Mouse (Mus musculus): Measurements from ENCODE around the gene Olfr1378. TPM values are rescaled to one million over a fixed set of nuclear protein-coding genes. Genes with fewer than 3 reads are reported as not detected.

Gene Olfr1378
- not detected in 2 replicates for polyA plus RNA-seq (2015; fragmentation: Nextera tagmentation; extraction: Ambion mirVana)

- no peaks in the 10 kb centered on the region for H3K36me3 ChIP-seq
- WGBS = 81% methylated on average over 11 of the region's 11 CpGs
Observed at GRCm38 (mm10) chr11:50966230-50966629, at the start of gene Olfr1378. Gene Olfr1378, plus strand, starts transcription at chr11:50966530.

GRCm38 (mm10) chr11:50930469-50931014, 35.8 kb upstream of the Olfr1378 start:
- ATAC-seq = no peak
- Histone ChIP-seq H3K27me3 (no peaks in the 10 kb centered on the region), H3K9me3 (no peaks in the 10 kb centered on the region), H3K27ac (peak overlapping the region; percentile 79; the same call in 1 of the 2 replicates), H3K4me3 (replicated peaks) (peak overlapping the region; percentile 60), H3K4me1 (replicated peaks) (peaks cover 12% of the 10 kb centered on the region), H3K4me2 (replicated peaks) (peak overlapping the region; percentile 85), H3K36me3 (no peaks in the 10 kb centered on the region), H3K9ac (replicated peaks) (peak overlapping the region; percentile 74)
- 29% methylated on average over 14 of the region's 14 CpGs for WGBS

More at GRCm38 (mm10) chr11:50966230-50966629, at the start of gene Olfr1378:
- no peak for ATAC-seq
- no peak within 1 kb of the TSS for H3K9ac ChIP-seq (replicated peaks)
- H3K27ac ChIP-seq = no peak within 1 kb of the TSS
- H3K4me2 ChIP-seq (replicated peaks) = no peak within 1 kb of the TSS
- H3K27me3 ChIP-seq = no peaks in the 10 kb centered on the region
- no peaks in the 10 kb centered on the region for H3K9me3 ChIP-seq
- H3K4me1 ChIP-seq (replicated peaks) = 0 out of 2 replicates have a peak, but pooled peaks cover 9% of the 10 kb centered on the region
- no peak within 1 kb of the TSS for H3K4me3 ChIP-seq (replicated peaks)

GRCm38 (mm10) chr11:50931021-50931420, 35.3 kb upstream of the Olfr1378 start:
- Histone ChIP-seq H3K4me1 (replicated peaks) (peaks cover 12% of the 10 kb centered on the region), H3K9ac (replicated peaks) (peak overlapping the region; percentile 74), H3K4me3 (replicated peaks) (peak overlapping the region; percentile 60), H3K9me3 (no peaks in the 10 kb centered on the region), H3K36me3 (no peaks in the 10 kb centered on the region), H3K27me3 (no peaks in the 10 kb centered on the region), H3K27ac (peak overlapping the region; percentile 79), H3K4me2 (replicated peaks) (peak overlapping the region; percentile 85)
- peak; percentile 75 for ATAC-seq
- WGBS = 4% methylated on average over 16 of the region's 16 CpGs

GRCm38 (mm10) chr11:50931451-50931866, 34.9 kb upstream of the Olfr1378 start, which contains the start of gene Zfp354b:
Gene Zfp354b, minus strand, starts transcription at chr11:50931633.
- ATAC-seq = peak; percentile 96
- under 1% methylated on average over 18 of the region's 18 CpGs for WGBS
- H3K27ac ChIP-seq = peak within 1 kb of the TSS; percentile 79

GRCm38 (mm10) chr11:50932040-50932439, 34.3 kb upstream of the Olfr1378 start:
- no peaks in the 10 kb centered on the region for H3K9me3 ChIP-seq
- no peaks in the 10 kb centered on the region for H3K27me3 ChIP-seq
- peaks cover 12% of the 10 kb centered on the region for H3K4me1 ChIP-seq (replicated peaks)
- no peak overlapping the region for H3K9ac ChIP-seq (replicated peaks)
- no peaks in the 10 kb centered on the region for H3K36me3 ChIP-seq
- WGBS = 71% methylated on average over 1 of the region's 1 CpGs
- peak overlapping the region; percentile 49 for H3K27ac ChIP-seq
- peak overlapping the region; percentile 85 for H3K4me2 ChIP-seq (replicated peaks)
- H3K4me3 ChIP-seq (replicated peaks) = peak overlapping the region; percentile 60
- ATAC-seq = peak; percentile 66

More at GRCm38 (mm10) chr11:50931451-50931866, 34.9 kb upstream of the Olfr1378 start, which contains the start of gene Zfp354b:
- Histone ChIP-seq H3K4me3 (replicated peaks) (peak within 1 kb of the TSS; percentile 60), H3K4me2 (replicated peaks) (peak within 1 kb of the TSS; percentile 85), H3K27me3 (no peaks in the 10 kb centered on the region), H3K9ac (replicated peaks) (peak within 1 kb of the TSS; percentile 74), H3K36me3 (no peaks in the 10 kb centered on the region), H3K9me3 (no peaks in the 10 kb centered on the region), H3K4me1 (replicated peaks) (peaks cover 12% of the 10 kb centered on the region)

GRCm38 (mm10) chr11:50938435-50938834, 27.9 kb upstream of the Olfr1378 start:
- Histone ChIP-seq H3K9me3 (no peaks in the 10 kb centered on the region), H3K27me3 (no peaks in the 10 kb centered on the region), H3K4me2 (replicated peaks) (no peak overlapping the region), H3K36me3 (no peaks in the 10 kb centered on the region), H3K4me3 (replicated peaks) (no peak overlapping the region), H3K4me1 (replicated peaks) (no peaks in the 10 kb centered on the region), H3K27ac (no peak overlapping the region), H3K9ac (replicated peaks) (no peak overlapping the region)
- ATAC-seq = no peak
- 86% methylated on average over 8 of the region's 8 CpGs for WGBS

- Histone ChIP-seq H3K4me3 (replicated peaks) (no peak overlapping the region), H3K36me3 (no peaks in the 10 kb centered on the region), H3K9ac (replicated peaks) (no peak overlapping the region), H3K27me3 (no peaks in the 10 kb centered on the region), H3K4me2 (replicated peaks) (no peak overlapping the region), H3K4me1 (replicated peaks) (no peaks in the 10 kb centered on the region), H3K27ac (no peak overlapping the region), H3K9me3 (no peaks in the 10 kb centered on the region)
- ATAC-seq = peak; percentile 73
- WGBS = 31% methylated on average over 14 of the region's 14 CpGs
Observed at GRCm38 (mm10) chr11:50939621-50940366, 26.5 kb upstream of the Olfr1378 start.

GRCm38 (mm10) chr11:50942386-50942785, 23.9 kb upstream of the Olfr1378 start:
- no peaks in the 10 kb centered on the region for H3K4me1 ChIP-seq (replicated peaks)
- WGBS = 74% methylated on average over 12 of the region's 12 CpGs
- ATAC-seq = no peak
- H3K4me3 ChIP-seq (replicated peaks) = no peak overlapping the region
- no peak overlapping the region for H3K27ac ChIP-seq
- H3K9me3 ChIP-seq = no peaks in the 10 kb centered on the region
- no peak overlapping the region for H3K4me2 ChIP-seq (replicated peaks)
- H3K9ac ChIP-seq (replicated peaks) = no peak overlapping the region
- no peaks in the 10 kb centered on the region for H3K27me3 ChIP-seq
- H3K36me3 ChIP-seq = no peaks in the 10 kb centered on the region

- H3K4me1 ChIP-seq (replicated peaks) = no peaks in the 10 kb centered on the region
- 84% methylated on average over 14 of the region's 14 CpGs for WGBS
- H3K9me3 ChIP-seq = no peaks in the 10 kb centered on the region
- no peaks in the 10 kb centered on the region for H3K27me3 ChIP-seq
- H3K27ac ChIP-seq = no peak within 1 kb of the TSS
- H3K4me2 ChIP-seq (replicated peaks) = no peak within 1 kb of the TSS
- H3K36me3 ChIP-seq = no peaks in the 10 kb centered on the region
- H3K9ac ChIP-seq (replicated peaks) = no peak within 1 kb of the TSS
- ATAC-seq = no peak
- H3K4me3 ChIP-seq (replicated peaks) = no peak within 1 kb of the TSS
Observed at GRCm38 (mm10) chr11:50943506-50943905, 22.8 kb upstream of the Olfr1378 start, which contains the start of gene 4933414I15Rik. Gene 4933414I15Rik, minus strand, starts transcription at chr11:50943765.

- Histone ChIP-seq H3K27me3 (no peaks in the 10 kb centered on the region), H3K4me2 (replicated peaks) (no peak overlapping the region), H3K36me3 (no peaks in the 10 kb centered on the region), H3K9ac (replicated peaks) (no peak overlapping the region), H3K4me3 (replicated peaks) (no peak overlapping the region), H3K27ac (no peak overlapping the region), H3K9me3 (no peaks in the 10 kb centered on the region), H3K4me1 (replicated peaks) (no peaks in the 10 kb centered on the region)
- ATAC-seq = no peak
- 83% methylated on average over 14 of the region's 14 CpGs for WGBS
Observed at GRCm38 (mm10) chr11:50952290-50952689, 14.0 kb upstream of the Olfr1378 start.

GRCm38 (mm10) chr11:50953665-50954064, 12.7 kb upstream of the Olfr1378 start, which contains the start of gene Prop1:
Gene Prop1, minus strand, starts transcription at chr11:50953765.
- WGBS = 63% methylated on average over 6 of the region's 6 CpGs
- no peak for ATAC-seq

GRCm38 (mm10) chr11:50964886-50965285, 1.4 kb upstream of the Olfr1378 start:
- H3K27me3 ChIP-seq = no peaks in the 10 kb centered on the region
- no peak overlapping the region for H3K9ac ChIP-seq (replicated peaks)
- 0 out of 2 replicates have a peak, but pooled peaks cover 9% of the 10 kb centered on the region for H3K4me1 ChIP-seq (replicated peaks)
- no peak for ATAC-seq
- no peak overlapping the region for H3K4me3 ChIP-seq (replicated peaks)
- H3K27ac ChIP-seq = no peak overlapping the region
- no peak overlapping the region for H3K4me2 ChIP-seq (replicated peaks)
- WGBS = 89% methylated on average over 2 of the region's 2 CpGs
- no peaks in the 10 kb centered on the region for H3K9me3 ChIP-seq
- no peaks in the 10 kb centered on the region for H3K36me3 ChIP-seq

More at GRCm38 (mm10) chr11:50953665-50954064, 12.7 kb upstream of the Olfr1378 start, which contains the start of gene Prop1:
- Histone ChIP-seq H3K27ac (no peak within 1 kb of the TSS), H3K36me3 (no peaks in the 10 kb centered on the region), H3K9ac (replicated peaks) (no peak within 1 kb of the TSS), H3K4me2 (replicated peaks) (no peak within 1 kb of the TSS), H3K9me3 (no peaks in the 10 kb centered on the region), H3K27me3 (no peaks in the 10 kb centered on the region), H3K4me3 (replicated peaks) (no peak within 1 kb of the TSS), H3K4me1 (replicated peaks) (no peaks in the 10 kb centered on the region)

All from midbrain, embryonic 13.5 days (tissue).